Mouse (Mus musculus) thymus, postnatal 36 days (tissue): ENCODE data around the gene Dbt.
A peak's percentile ranks its signal among the peaks of the same experiment; 100 is the strongest.

Experiments used
- DNase-seq, 2 experiments: peaks; one replicate each; pipeline ENCODE4 v3.0.0; 2022; ENCODE audit warnings: mixed read lengths in 2 of 2

Gene Dbt

DNA sequence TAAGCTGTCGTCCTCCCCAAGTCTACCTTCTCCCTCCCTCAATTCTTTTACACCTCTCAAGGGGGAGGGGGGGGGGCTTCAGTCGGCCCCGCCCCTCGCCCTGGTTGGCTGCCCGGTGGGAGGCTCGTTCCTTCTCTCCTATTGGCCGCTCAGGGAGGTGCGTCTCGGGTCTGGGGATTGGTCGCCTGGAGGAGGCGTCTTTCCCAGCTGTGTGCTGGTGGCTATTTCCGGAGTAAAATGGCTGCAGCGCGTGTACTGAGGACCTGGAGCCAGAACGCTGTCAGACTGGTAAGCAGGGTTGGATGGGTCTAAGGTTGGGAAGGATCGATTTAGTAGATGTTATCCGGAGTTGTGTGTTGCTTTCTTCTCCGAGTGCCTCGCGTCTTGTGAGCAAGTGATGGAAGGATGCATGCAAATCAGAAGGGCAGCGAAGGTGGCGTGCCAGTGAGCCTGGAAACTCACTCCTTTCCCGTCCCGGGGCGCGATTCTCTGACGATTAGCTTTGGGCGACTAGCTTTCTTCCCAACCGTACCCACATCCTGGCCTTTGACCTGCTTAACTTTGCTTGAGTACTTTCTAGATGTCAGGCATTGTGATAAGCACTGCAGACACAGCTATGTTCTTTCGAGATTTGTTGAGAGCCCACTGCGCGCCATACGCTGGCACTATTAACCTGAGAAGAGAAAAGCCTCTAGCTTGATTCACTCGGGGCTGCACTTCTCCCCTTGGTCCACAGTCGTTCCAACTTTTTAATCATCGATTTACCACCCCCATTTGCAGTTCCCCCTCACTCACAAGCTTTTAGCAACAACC, at the start of gene Dbt:
TSS of gene Dbt (plus strand) at position 167 of the 813 bp plus-strand sequence.
- peak; percentile 86 to 89 for DNase-seq

DNA sequence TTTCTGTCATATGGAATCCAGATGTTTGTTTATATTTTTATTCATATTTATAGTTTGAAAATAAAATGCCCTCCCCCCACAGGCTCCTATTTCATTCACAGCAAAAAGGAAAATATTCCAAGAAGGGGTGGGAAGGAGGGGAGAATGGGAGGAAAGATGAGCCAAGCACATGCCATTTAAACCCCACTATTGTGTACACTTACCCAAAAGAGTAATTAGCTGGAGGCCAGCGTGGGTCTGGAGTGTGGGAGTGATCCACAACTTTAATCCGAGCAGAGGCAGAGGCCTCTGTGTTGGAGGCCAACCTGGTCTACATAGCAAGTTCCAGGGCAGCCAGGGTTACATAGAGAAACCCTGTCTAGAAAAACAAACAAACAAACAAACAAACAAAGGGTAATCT, 48.6 kb upstream of the Dbt start:
- no peak for DNase-seq

DNA sequence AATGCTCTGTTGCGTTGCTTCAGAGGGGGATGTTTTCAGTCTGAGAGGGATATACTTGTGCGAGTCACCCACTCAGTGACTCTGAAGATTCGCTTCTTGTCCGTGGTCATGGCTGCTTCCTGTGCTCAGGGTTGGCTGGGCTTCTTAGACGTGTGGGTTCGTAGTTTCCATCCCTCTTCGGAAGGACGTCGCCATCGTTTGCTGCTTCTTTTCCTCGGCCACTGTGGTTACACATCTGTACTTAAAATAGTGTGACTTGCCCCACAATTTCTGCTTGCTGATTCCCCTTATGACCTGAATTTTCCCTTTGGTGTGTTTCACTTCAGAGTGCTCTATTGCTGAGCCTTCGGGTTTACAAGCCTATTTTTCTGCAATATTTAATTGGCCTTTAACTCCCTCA, 47.2 kb upstream of the Dbt start:
- DNase-seq, result peak in 1 of 2 experiments; percentile 19

DNA sequence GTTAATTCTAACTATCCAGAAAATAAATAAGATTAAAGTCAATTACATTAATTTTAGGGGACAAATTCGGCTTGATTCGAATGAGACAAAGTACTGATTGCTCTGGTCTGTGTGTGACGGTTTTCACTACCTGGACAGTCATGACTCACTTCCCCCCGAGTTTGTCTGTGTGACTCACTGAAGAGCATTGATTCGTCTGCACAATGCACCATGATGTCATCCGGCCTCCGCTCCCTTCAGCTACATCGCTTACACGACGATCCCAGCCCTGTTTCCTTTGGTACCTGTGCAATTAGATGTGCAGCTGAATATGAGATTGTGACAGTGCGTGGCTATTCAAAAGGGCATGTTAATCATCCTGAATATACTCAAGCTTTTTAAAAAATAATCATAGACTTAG, 38.3 kb upstream of the Dbt start:
- no peak for DNase-seq

DNA sequence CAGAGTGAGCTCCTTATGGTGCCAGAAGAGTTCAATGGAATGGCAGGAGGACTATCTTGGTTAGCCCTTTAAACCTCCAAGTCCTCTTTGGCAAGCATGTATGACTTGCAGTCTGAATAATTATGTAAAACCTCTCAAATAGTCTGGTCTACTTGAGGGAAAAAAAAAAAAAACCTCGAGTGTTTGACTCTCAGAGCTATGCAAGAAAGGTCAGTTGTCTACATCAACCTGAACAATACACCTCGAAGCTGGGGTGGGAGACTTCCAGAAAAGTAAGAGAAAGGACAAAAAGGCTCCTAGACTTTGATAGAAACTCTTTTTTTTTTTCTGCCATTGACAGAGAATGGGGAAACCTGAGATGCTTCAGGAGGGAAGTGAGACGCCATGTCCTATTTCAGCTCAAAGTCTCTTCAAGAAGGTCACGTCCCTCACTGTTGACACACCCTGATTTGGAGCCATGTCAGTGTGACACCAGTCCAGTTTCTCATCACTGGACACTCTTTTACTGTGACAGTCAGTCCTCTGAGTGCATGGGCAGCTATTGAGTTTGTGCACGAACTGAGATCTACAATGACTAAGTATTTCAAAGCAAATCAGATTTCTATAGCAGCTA, 36.1 kb upstream of the Dbt start:
- no peak for DNase-seq

DNA sequence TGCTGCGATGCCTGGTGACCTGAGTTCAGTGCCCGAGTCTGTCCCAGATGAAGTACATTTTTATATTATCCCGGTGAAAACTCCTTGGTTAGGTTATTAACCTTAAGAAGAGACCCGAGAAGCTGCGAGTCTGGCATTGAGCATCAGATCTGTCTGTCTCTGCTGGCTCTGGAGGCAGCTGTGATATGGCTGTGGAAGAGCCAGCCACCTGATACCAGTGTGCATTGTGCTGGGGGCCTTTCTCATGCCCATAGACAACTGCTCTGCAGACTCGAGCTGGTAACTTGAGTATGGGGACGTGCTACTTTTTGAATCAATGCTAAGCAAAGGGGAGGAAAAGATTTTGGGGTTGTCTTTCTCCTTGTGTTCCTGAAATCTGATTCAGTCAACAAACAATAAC, 35.5 kb upstream of the Dbt start:
- DNase-seq, result no peak

DNA sequence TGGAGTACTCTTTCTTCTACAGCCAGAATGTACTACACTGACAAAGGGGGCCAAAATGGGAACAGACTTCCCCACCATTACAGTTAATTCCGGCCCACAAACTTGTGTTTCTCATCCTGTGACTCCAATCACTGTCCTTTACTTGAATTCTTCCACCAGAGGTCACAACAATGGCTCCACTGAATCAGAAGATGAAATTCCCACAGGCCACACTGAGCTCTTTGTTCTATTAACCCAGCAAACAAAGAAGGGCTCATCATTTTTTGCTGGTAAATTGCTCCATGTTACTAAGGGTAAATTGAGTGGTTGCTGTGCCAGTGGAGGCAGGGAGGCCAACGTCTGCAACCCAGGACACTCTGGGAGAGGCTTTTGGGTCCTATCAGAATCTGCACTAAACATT, 32.8 kb upstream of the Dbt start:
- no peak for DNase-seq

DNA sequence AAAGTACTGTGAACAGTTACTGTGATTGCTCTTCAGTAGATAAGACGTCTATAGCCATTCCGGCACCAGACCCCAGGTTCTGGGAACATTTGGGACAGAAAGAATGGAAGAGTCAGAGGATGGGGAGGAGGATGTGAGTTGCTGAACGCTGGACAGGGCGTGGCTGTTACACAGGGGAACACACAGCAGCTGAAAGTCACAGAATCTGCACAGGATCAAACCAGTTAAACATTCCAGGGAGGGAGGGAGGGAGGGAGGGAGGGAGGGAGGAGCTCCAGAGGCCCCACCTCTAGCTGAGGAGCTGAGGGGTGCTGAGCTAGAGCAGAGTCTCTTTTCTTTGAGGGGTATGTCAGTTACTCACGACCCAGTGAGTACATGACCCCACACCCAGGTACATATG, 31.9 kb upstream of the Dbt start:
- no peak for DNase-seq

DNA sequence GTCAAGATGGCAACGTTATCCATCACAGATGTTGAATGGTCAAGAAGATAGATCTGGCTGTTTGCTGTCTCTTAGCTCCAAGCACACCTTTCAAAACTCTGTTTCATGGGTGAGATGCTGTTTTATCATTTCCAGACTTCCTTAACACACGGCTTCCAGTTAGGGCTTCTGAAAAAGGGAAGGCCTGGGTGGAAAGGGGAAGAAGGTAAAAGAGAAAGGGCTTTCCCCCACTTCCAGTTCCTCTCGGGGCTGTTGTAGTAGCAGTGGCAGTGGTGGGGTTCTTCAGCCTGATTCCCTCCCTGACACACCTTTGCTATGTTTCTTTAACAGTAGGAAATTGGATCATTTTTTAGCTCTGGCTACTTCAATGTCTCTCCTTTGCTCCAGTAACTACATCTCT, 30.1 kb upstream of the Dbt start:
- no peak for DNase-seq

DNA sequence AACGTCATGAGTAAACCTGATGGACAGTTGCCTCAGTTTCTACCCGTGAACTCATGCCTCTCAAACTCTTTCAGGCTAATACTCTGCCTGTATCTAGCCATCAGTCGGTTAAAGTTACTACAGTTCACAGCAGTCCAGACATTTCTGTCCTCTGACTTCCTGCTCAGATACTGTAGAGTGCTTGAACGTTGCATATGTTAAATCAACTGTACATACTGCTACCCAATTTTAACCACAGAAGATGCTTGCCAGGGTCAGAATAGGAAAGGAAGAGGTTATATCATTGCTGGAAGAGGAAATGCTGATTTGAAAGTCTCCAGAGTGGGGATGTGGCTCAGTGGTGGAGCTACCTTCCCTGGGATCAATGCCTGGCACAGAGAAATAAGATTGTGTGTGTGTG, 29.6 kb upstream of the Dbt start:
- DNase-seq, result no peak

DNA sequence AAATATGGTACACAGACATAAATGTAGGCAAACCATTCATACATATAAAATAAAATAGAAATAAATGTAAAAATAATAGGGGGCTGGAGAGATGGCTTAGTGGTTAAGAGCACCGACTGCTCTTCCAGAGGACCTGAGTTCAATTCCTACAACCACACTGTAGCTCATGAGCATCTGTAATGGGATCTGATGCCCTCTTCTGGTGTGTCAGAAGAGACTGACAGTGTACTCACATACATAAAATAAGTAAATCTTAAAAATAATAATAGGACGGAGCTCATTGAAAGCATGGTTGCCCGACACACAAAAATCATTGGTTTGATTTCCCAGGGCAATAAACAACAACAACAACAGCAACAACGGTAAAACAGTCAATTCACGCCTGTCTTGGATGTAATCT, 21.9 kb upstream of the Dbt start:
- no peak for DNase-seq

DNA sequence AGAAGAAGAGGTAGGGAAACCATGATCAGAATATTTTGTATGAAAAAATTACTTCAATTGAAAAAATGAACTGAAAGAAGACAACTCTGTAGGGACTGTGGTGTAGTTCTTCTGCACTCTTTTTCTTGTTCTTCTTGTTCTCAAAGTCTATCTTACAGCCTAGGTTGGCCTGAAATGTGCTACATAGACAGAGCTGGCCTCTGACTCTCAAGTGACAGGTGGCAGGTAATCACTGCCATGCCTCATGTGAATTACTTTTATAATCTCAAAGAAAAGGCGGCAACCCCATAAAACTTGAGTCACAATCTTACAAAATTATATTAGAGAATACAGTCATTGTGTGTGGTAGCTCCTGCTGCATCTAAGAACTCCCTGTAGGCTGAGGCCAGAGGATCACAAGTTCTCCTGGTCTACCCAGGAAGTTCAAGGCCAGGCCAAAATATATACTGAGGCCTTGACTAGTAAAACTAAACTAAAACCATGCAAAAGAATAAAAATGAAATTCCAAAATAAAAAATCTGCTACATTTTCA, 20.9 kb upstream of the Dbt start:
- DNase-seq, result no peak

DNA sequence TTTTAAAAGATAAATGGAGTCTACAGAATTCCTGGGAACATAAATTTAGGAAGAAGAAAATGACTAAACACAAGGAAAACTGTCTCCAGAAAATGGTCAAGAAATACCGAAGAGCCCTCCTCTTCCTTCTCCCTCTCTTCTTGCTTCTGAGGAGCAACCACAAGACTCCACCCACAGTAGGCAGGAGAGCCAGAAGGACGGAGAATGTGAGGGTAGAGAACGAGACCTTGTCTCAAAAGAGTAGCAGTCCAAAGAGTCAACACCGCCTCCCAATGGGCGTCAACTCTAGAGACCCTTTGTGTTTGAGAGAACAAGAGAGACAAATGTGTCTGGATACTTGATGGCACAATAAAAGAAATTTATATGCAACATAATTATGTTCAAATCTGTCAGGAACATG, 19.2 kb upstream of the Dbt start:
- no peak for DNase-seq

DNA sequence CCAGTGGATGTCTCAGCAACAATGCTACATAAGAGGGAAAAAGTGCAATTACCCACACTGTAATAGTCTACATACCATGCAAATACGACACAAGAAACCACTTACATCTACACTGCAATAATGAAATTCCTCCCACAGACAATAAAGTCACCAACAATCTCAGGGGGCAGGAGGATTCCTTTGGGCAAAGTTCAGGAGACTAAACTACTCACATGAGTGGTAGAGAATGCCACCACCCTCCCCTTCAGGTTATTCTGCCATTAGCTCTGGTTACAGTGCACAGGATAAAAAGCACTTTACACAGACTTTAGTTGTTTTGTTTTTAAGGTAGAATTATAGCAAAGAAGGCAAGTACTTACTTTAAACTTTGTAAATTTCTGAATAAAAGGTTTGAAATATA, 17.2 kb upstream of the Dbt start:
- DNase-seq, result no peak

DNA sequence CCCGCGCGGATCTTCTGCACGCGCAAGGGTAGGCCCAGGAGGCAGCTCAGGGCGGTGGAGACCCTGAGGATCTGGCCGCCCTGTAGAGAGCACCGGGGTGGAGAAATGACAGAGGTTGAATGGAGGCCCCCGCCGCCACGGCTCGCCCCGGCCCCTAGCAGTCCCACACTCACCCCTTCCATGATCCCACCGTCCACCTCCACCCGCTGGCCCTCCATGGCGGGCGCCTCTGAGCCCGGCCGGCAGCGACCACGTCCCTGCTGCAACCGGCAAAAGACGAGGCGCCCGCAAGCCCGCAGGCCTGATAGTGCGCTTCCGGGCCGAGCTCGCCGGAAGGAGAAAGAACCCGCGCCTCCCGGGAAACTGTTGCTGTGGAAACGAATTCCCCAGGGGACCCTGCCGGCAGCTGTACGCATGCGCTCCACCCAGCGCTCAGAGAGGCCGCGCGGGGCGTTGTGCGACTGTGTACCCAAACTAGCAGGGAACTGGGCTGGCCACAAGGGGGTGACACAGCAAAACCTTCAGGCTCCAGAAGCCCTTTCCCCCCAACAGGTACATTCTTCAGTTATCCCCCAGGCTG, 5.0 kb upstream of the Dbt start, which contains the start of gene Rtca:
TSS of gene Rtca (minus strand) at position 437 of the 580 bp plus-strand sequence.
- peak; percentile 96 for DNase-seq

DNA sequence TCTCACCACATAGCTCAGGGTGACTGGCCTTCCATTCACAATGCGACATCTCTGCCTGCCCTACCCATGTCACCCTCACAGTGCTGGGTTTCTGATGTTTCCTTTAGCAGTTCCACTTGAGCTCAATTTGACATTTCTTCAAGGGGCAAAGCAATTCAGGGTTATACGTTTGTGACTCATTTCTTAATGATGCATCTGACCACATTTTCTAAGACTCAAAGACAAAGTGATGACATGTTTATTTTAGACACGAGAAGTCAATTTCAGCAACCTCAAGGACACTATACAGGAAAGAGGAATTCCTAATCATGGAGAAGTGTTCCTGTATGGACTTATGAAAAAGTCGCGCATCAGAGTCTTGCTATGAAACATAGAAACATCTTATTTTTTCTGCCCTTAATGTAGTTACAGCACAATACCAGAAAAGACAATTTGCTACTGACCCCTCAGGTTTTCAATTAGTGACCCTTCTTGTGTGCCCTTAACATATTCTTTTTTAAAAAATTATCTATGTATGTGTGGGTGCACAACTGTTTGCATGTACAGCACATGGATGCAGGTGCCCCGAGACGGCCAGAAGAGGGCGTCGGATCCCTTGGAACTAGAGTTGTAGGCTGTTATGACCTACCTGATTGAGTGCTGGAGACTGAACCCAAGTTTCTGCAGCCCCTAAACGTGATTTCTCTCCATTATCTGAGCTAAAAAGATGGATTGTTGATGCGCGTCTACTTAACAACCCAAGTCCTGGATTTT, 543 bp upstream of the Dbt start:
- DNase-seq, result peak; percentile 40 to 54

DNA sequence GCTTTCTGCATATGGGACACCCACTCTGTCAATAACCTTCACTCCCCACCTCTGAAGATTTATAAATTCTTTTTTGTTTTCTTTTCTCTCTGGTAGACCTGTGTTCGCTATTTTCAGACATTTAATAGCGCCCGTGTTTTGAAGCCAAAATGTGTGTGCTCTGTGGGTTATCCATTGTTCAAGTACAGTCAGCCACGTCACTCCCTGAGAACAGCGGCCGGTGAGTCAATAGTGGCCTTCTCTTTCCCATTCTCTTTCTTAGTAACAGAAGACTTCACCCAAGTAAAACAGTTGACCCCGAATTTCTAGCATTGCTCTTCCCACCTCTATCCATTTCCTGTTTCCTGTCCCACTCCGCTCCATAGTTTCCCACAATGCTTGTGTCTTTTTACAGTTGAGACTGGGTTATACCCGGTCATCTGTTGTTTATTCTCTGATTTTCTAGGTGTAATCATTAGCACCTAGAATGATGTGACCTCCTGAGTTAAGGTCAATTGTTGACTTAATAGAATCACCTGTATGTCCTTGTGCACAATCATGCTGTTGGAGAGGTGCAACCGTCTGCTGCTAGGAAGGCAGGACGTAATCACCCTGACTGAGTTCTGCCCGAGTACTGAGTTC, 7.4 kb downstream of the Dbt start:
- DNase-seq, result no peak

DNA sequence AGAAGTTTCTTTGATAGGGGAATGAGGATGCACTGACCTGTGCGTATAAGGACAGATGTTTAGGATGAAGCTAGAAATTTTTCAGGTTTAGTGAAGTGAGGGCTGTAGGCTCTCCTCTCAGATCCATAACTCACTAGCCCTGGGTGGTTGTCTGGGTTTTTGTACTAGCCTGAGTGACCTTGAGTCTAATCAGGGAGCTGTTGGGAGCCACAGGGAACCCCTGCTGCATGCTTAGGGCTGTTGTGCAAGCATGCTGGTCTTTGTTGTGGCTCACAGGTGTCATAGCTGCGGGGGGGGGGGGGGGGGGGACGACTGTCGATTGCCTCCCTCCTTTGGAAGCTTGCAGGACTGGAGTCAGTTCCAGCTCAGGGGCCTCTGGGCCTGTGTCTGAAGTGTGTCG, 16.9 kb downstream of the Dbt start:
- DNase-seq, result no peak

DNA sequence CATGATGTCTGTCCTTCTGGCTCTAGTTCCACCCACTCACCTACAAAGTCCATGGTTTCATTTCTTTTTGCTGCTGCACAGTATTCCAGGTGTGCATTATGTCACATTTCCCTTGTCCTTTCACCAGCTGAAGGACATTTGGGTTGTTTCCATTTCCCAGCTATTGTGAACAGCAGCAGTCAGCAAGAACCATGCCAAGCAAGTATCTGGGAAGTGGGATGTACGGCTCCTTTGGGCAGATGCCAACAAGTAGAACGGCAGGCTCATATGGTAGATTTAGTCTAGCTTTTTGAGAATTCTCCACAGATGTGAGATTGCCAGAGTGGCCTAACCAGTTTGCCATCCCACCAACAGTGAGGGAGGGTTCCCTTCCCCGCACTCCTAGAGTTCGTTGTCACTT, 18.0 kb downstream of the Dbt start:
- no peak for DNase-seq

DNA sequence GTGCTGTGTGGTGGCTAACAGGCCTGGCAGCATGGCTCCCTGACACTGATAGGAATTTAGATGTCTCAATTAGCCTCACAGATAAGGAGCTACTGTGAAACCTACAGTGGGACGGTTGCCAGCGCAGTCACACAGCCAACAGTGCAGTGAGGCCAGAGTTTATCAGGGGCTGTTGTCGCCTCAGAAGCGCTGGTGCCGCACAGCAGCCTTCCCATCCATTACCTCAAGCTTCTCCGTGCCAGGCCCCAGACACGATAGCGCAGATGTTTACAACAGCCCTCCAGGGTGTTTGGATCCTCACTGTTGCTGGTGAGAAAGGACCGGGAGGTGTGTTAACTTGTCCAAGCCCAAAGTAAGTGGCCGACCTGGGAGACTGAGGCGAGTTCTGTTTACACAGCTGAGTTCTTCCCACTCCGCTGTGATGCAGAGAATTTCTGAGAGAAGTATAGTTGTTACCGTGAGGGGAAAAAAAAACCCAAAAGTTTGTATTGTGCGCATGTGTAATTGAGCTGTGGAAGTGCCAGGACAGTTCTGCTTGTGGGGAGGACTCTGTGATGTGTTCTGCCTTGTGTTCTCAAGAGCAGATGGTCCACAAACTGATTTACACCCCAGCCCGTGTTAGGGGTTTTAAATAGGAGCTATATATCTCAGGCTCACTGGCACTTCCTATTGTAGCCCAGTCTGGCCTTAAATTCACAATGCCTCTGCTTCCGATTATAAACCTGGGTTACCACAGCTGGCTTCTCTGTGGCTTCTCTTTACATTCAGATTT, 23.7 kb downstream of the Dbt start:
- no peak for DNase-seq

DNA sequence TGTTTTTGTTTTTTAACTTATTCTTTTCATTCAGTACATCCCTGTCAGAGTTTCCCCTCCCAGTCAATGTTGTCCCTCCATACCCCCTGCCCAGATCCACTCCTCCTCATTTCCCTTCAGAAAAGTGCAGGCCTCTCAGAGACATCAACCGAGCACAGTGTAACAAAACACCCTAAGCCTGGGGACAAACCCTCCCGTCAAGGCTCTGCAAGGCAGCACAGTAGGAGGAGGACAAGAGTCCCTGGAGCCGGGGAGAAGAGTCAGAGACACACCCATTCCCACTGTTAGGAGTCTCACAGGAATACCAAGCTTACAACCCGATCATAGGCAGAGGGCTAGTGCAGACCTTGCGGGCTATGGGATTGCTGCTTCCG, 24.3 kb downstream of the Dbt start:
- no peak for DNase-seq

DNA sequence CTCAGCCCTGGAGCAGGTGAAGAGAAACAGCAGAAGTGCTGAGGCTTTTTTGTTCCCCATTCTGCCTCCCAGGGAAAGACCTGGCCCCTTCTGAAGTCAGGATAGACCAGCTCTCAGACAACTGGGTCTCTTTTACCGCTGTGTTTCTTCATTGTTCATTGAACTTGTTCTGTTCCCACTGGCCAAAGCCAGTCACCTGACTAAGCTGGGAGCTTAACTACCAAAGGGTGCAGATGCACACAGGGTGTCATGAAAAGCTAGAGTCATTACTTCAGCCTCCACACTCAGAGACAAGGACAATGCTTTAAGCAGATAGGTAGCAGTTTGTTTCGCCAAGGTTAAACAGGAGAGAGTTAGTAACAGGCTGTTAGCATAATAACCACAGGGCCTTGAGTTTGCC, 29.2 kb downstream of the Dbt start:
- DNase-seq, result no peak
